9 mouse cellular contexts compared by ENCODE assay signal in genomic region chr9:44691671-44692520, GRCm38 (mm10). TPM values are rescaled to one million over a fixed set of nuclear protein-coding genes. Genes with fewer than 3 reads are reported as not detected.
DNase-seq lines count a peak whose midpoint lies in the region; ATAC-seq and TF ChIP-seq lines count a peak whose summit lies in the region.
"Had no signal": no experiment of that assay in that cellular context is flagged by ENCODE, and none has a peak within 500 bp of the region (broad histone marks: within the 10 kb centered on the region; RNA-seq: fewer than 3 reads in every experiment).

No protein-coding gene starts in this region.

- 65% methylated on average over 21 of the region's 21 CpGs for WGBS in embryonic facial prominence, embryonic 15.5 days
- 56% methylated on average over 21 of the region's 21 CpGs for whole genome bisulfite sequencing in heart, embryonic 13.5 days
- 43% methylated on average over 21 of the region's 21 CpGs for WGBS in lung, postnatal 0 days

- H3K27ac ChIP-seq in embryonic facial prominence, embryonic 15.5 days (replicated peaks): peak overlapping the region; percentile 72
- peak overlapping the region; percentile 65 for H3K27ac ChIP-seq in heart, embryonic 13.5 days (replicated peaks)
- H3K27ac ChIP-seq in lung, postnatal 0 days (ENCODE audit: low read length): peak overlapping the region; percentile 38; the same call in 1 of the 2 replicates
- H3K27ac ChIP-seq: limb, embryonic 12.5 days had no signal

- no peak overlapping the region for H3K4me2 ChIP-seq in embryonic facial prominence, embryonic 15.5 days (replicated peaks)
- no peak overlapping the region for H3K4me2 ChIP-seq in heart, embryonic 13.5 days
- 0 out of 2 replicates have a peak overlapping the region, but pooled peaks have one; percentile 8 for H3K4me2 ChIP-seq in lung, postnatal 0 days (replicated peaks; ENCODE audit: low read depth, low read length)
- H3K4me2 ChIP-seq: limb, embryonic 12.5 days had no signal

- no peaks in the 10 kb centered on the region for H3K27me3 ChIP-seq in embryonic facial prominence, embryonic 15.5 days
- H3K27me3 ChIP-seq in heart, embryonic 13.5 days (replicated peaks): no peaks in the 10 kb centered on the region
- H3K27me3 ChIP-seq in lung, postnatal 0 days (replicated peaks; ENCODE audit: insufficient read depth, low read length): no peaks in the 10 kb centered on the region
- H3K27me3 ChIP-seq: limb, embryonic 12.5 days had no signal

- DNase-seq in testis, postnatal 14 days (ENCODE audit: low spot score): peak; percentile 38
- no peak for DNase-seq in testis, postnatal 10 days (ENCODE audit: low spot score)
- peak; percentile 64 for DNase-seq in layer of hippocampus, adult 11-12 months (ENCODE audit: low spot score)
- DNase-seq in lung, postnatal 0 days (ENCODE audit: low spot score): peak; percentile 74
- DNase-seq in thymus, postnatal 10 days (ENCODE audit: low spot score in 2 of 2): peak; percentile 22 to 47

- peaks cover 17% of the 10 kb centered on the region; the same call in 1 of the 2 replicates for H3K4me1 ChIP-seq in embryonic facial prominence, embryonic 15.5 days
- H3K4me1 ChIP-seq in heart, embryonic 13.5 days: peaks cover 22% of the 10 kb centered on the region
- peaks cover 11% of the 10 kb centered on the region; the same call in 1 of the 2 replicates for H3K4me1 ChIP-seq in lung, postnatal 0 days (ENCODE audit: insufficient read depth, low read depth, low read length)
- H3K4me1 ChIP-seq: limb, embryonic 12.5 days had no signal

- peak; percentile 69 for TF ChIP-seq EP300 in lung, postnatal 0 days (IDR thresholded peaks at IDR 0.05)

- no peaks in the 10 kb centered on the region for H3K9me3 ChIP-seq in embryonic facial prominence, embryonic 15.5 days (replicated peaks)
- no peaks in the 10 kb centered on the region for H3K9me3 ChIP-seq in heart, embryonic 13.5 days
- no peaks in the 10 kb centered on the region for H3K9me3 ChIP-seq in lung, postnatal 0 days (ENCODE audit: low read length)
- H3K9me3 ChIP-seq: limb, embryonic 12.5 days had no signal

- H3K9ac ChIP-seq in embryonic facial prominence, embryonic 15.5 days: no peak overlapping the region
- H3K9ac ChIP-seq in heart, embryonic 13.5 days: peak overlapping the region; percentile 21; the same call in 1 of the 2 replicates
- no peak overlapping the region for H3K9ac ChIP-seq in lung, postnatal 0 days (replicated peaks; ENCODE audit: low read depth)
- H3K9ac ChIP-seq: limb, embryonic 12.5 days had no signal

- H3K36me3 ChIP-seq in embryonic facial prominence, embryonic 15.5 days: peaks cover 86% of the 10 kb centered on the region
- H3K36me3 ChIP-seq in heart, embryonic 13.5 days: peaks cover 87% of the 10 kb centered on the region
- H3K36me3 ChIP-seq in lung, postnatal 0 days (ENCODE audit: insufficient read depth, low read length): peaks cover 32% of the 10 kb centered on the region; the same call in 1 of the 2 replicates

- ATAC-seq in embryonic facial prominence, embryonic 15.5 days (ENCODE audit: insufficient number of reproducible peaks, low FRiP score, low TSS enrichment, low read depth): peak; percentile 20
- ATAC-seq in heart, embryonic 13.5 days (ENCODE audit: extremely low read depth, insufficient number of reproducible peaks, low FRiP score, low TSS enrichment): peak; percentile 56
- peak; percentile 86 for ATAC-seq in lung, postnatal 0 days
- no peak for ATAC-seq in erythroid progenitor cell, adult 5-6 weeks (replicated peaks; ENCODE audit: low FRiP score, poor library complexity, severe bottlenecking)

- no peak for TF ChIP-seq CTCF in lung, postnatal 0 days (IDR thresholded peaks at IDR 0.05)

- no peak overlapping the region for H3K4me3 ChIP-seq in embryonic facial prominence, embryonic 15.5 days (replicated peaks)
- H3K4me3 ChIP-seq in heart, embryonic 13.5 days: no peak overlapping the region
- no peak overlapping the region for H3K4me3 ChIP-seq in lung, postnatal 0 days (ENCODE audit: low read depth, low read length)
- H3K4me3 ChIP-seq: limb, embryonic 12.5 days had no signal

RNA-seq across cellular contexts. Expression of gene Treh, which starts 18.9 kb away (rescaled TPM):
- polyA plus RNA-seq in embryonic facial prominence, embryonic 15.5 days (2015; fragmentation: Nextera tagmentation; extraction: Ambion mirVana): not detected in 2 replicates
- not detected in 2 replicates for polyA plus RNA-seq in heart, embryonic 13.5 days (2015; fragmentation: Nextera tagmentation; extraction: Ambion mirVana)
- not detected in 2 replicates for polyA plus RNA-seq in lung, postnatal 0 days (2015; fragmentation: Nextera tagmentation; extraction: Ambion mirVana)
- not detected in 2 replicates for total RNA-seq in erythroid progenitor cell, adult 5-6 weeks (2015; ENCODE audit: low replicate concordance)
- total RNA-seq in erythroid progenitor cell, adult 5-6 weeks (2017; ENCODE audit: low replicate concordance): not detected in 2 replicates
- polyA plus RNA-seq: limb, embryonic 12.5 days had no signal

RNA-seq across cellular contexts. Expression of gene Phldb1, which starts 43.1 kb away (rescaled TPM):
- 38.6 and 39.0 TPM in 2 replicates for polyA plus RNA-seq in embryonic facial prominence, embryonic 15.5 days (2015; fragmentation: Nextera tagmentation; extraction: Ambion mirVana)
- polyA plus RNA-seq in heart, embryonic 13.5 days (2015; fragmentation: Nextera tagmentation; extraction: Ambion mirVana): 20.2 and 24.4 TPM in 2 replicates
- polyA plus RNA-seq in lung, postnatal 0 days (2015; fragmentation: Nextera tagmentation; extraction: Ambion mirVana): 21.3 and 21.8 TPM in 2 replicates
- total RNA-seq in erythroid progenitor cell, adult 5-6 weeks (2015; ENCODE audit: low replicate concordance): 3.8 TPM in 1 of 2 replicates, not detected in the other
- total RNA-seq in erythroid progenitor cell, adult 5-6 weeks (2017; ENCODE audit: low replicate concordance): 0.26 and 4.4 TPM in 2 replicates
